Mouse (Mus musculus) heart, postnatal 10 days (tissue): ENCODE data around the gene Slc12a5. TPM values are rescaled to one million over a fixed set of nuclear protein-coding genes. Genes with fewer than 3 reads are reported as not detected.

Experiments
- DNase-seq, 2 experiments: peaks; one replicate each; pipeline ENCODE4 v3.0.0; 2021
- intact Hi-C: fragments of 180-260 bp; cut with DNase I; formaldehyde crosslinking; loops from one replicate; pipeline ENCODE4 v1.15.1; 2025
- total RNA-seq, 2 experiments: library from RNA; stranded (reverse); gene quantifications; 2 replicates each; pipeline ENCODE4 v1.2.3; 2021

Gene Slc12a5
- total RNA-seq, 2 experiments from 2014 or later, result 0.72 to 0.79 TPM

- intact Hi-C loops, result no loop called here
- no peak for DNase-seq
Measured at GRCm38 (mm10) chr2:164970631-164971196, 10.1 kb downstream of the Slc12a5 start.

- DNase-seq, result no peak
- intact Hi-C loops, result no loop called here
Measured at GRCm38 (mm10) chr2:164972646-164973045, 12.0 kb downstream of the Slc12a5 start.

- no peak for DNase-seq
- intact Hi-C loops, result no loop called here
Measured at GRCm38 (mm10) chr2:164975611-164976010, 15.0 kb downstream of the Slc12a5 start.

GRCm38 (mm10) chr2:164979749-164980148 is 19.1 kb downstream of the Slc12a5 start:
- intact Hi-C loops, result no loop called here
- DNase-seq, result peak; percentile 61 to 76

- intact Hi-C loops, result no loop called here
- DNase-seq, result no peak
Measured at GRCm38 (mm10) chr2:164985962-164986361, 25.4 kb downstream of the Slc12a5 start.

- DNase-seq, result no peak
- intact Hi-C loops, result no loop called here
Measured at GRCm38 (mm10) chr2:164986371-164987027, 25.9 kb downstream of the Slc12a5 start.

GRCm38 (mm10) chr2:164988777-164989176 is 28.2 kb downstream of the Slc12a5 start:
- no peak for DNase-seq
- intact Hi-C loops, result no loop called here

- intact Hi-C loops, result no loop called here
- no peak for DNase-seq
Measured at GRCm38 (mm10) chr2:164991111-164991510, 30.5 kb downstream of the Slc12a5 start.

GRCm38 (mm10) chr2:164991808-164992207 is 31.2 kb downstream of the Slc12a5 start:
- intact Hi-C loops, result no loop called here
- no peak for DNase-seq

- no peak for DNase-seq
- intact Hi-C loops, result no loop called here
Measured at GRCm38 (mm10) chr2:164994156-164994555, 33.6 kb downstream of the Slc12a5 start.

- no peak for DNase-seq
- intact Hi-C loops, result no loop called here
Measured at GRCm38 (mm10) chr2:164994659-164995428, 34.2 kb downstream of the Slc12a5 start.

GRCm38 (mm10) chr2:164995976-164996375 is 35.4 kb downstream of the Slc12a5 start:
- intact Hi-C loops, result no loop called here
- no peak for DNase-seq

GRCm38 (mm10) chr2:164996848-164997720 is 36.5 kb downstream of the Slc12a5 start:
- peak in 1 of 2 experiments; percentile 28 for DNase-seq
- intact Hi-C loops, result no loop called here

- DNase-seq, result peak; percentile 41 to 54
- intact Hi-C loops, result no loop called here
Measured at GRCm38 (mm10) chr2:164997721-164998428, 37.3 kb downstream of the Slc12a5 start.

- no peak for DNase-seq
- intact Hi-C loops, result no loop called here
Measured at GRCm38 (mm10) chr2:165001958-165002357, 41.4 kb downstream of the Slc12a5 start.

- intact Hi-C loops, result no loop called here
- no peak for DNase-seq
Measured at GRCm38 (mm10) chr2:165003108-165003507, 42.5 kb downstream of the Slc12a5 start.

GRCm38 (mm10) chr2:165004237-165004636 is 43.6 kb downstream of the Slc12a5 start:
- no peak for DNase-seq
- intact Hi-C loops, result no loop called here

GRCm38 (mm10) chr2:165006813-165007212 is 46.2 kb downstream of the Slc12a5 start:
- DNase-seq, result no peak
- intact Hi-C loops, result no loop called here

GRCm38 (mm10) chr2:165007986-165008385 is 47.4 kb downstream of the Slc12a5 start:
- intact Hi-C loops, result no loop called here

GRCm38 (mm10) chr2:165009161-165009560 is 48.6 kb downstream of the Slc12a5 start:
- intact Hi-C loops, result no loop called here
- no peak for DNase-seq

More at GRCm38 (mm10) chr2:165007986-165008385, 47.4 kb downstream of the Slc12a5 start:
- no peak for DNase-seq
